Mouse (Mus musculus): ENCODE measurements around the gene Jchain.
"Not testable (repeated sequence)": the region's sequence is repeated elsewhere in the genome, so short reads cannot be mapped to it uniquely, and the experiment has no call there.

Gene Jchain

DNA sequence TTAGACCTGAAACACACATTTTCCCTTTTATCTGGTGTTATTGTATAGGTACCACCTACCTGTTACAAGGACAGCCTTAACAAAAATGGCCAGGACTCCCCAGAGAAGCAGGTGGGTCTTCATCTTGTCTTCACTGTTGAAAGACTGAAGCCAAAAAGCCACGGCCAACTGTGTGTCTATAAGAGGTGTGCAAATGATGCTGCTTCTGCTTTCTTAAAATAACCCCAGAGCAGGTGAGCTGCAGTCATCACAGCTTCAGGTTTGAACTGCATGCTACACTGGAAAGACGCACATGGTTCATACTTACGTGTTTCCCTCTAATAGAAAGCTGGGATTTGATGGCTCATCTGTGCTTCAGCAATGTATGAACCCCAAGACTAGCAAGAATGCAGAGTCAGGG lies at the start of gene Jchain:
Jchain (minus strand) TSS at position 235 of the 400 bp plus-strand sequence.
- no peak for DNase-seq

DNA sequence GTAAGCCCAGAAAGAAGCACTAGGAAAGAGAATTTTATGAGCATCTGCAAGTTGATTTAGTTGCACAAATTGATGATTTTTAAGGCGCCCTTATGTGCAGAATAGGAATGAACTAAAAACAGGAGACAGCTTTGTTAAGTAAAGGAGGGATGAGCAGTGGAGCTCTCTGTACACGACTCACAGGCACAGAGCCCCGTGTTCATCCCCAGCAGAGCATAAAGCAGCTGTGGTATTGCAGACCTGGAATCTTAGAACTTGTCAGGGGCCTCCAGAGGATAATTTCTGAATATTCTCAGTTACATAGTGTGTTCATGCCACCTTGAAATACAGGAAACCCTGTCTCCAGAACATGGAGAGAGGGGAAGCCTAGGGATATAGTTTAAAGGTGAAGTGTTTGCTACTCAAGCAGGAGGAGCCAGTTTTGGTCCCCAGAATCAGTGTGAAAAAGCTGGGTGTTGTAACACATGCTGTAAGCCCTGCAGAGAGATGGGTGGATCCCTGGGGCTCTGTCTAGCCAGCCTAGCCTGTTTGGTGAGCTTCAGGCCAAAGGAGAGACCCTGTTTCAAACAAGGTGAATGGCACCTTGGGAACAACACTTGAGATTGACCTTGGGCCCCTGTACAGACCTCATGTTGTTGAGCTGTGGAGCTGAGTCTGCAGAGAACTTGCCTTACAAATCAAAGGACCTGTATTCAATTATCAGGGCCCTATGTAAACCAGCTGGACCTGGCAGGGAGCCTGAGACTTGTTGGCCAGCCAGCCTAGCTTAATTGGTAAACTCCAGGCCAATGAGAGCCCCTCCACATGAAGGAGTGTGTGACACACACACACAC lies 48.0 kb upstream of the Jchain start:
- DNase-seq: no peak

DNA sequence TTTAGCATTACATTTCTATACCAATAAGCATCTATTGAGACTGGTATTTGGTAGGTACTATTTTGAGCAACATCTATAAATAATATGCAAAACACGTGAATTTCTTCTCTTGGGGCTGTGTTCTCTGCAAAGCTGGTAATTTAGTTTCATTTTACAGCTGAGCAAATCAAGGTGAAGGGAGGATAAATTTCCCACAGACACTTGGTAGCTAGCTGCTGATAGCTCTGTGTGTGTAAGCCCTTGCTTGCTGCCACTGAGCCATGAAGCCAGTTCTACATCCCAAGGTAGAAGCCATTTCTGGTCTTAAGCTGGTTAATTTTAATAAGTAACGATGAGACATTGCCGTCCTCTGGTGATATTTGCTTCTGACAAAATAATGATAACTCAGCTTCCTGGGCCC lies 47.1 kb upstream of the Jchain start:
- DNase-seq: no peak

DNA sequence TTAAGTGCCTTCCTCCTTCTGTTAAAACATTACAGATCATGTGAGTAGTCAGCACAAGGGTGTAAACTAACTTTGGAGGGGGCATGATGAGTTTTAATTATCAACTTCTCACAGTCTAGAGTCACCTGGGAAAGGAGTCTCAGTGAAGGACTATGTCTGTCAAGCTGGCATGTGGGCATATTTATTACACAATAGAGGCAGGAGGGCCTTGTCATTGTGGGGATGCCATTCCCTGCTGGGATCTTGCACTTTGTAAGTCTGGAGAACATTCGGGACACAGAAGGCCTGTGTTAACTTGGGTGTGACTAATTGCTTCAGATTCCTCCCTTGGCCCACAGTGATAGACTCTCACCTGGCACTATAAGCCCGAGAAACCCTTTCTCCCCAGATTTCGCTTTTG lies 41.9 kb upstream of the Jchain start:
- no peak for DNase-seq

DNA sequence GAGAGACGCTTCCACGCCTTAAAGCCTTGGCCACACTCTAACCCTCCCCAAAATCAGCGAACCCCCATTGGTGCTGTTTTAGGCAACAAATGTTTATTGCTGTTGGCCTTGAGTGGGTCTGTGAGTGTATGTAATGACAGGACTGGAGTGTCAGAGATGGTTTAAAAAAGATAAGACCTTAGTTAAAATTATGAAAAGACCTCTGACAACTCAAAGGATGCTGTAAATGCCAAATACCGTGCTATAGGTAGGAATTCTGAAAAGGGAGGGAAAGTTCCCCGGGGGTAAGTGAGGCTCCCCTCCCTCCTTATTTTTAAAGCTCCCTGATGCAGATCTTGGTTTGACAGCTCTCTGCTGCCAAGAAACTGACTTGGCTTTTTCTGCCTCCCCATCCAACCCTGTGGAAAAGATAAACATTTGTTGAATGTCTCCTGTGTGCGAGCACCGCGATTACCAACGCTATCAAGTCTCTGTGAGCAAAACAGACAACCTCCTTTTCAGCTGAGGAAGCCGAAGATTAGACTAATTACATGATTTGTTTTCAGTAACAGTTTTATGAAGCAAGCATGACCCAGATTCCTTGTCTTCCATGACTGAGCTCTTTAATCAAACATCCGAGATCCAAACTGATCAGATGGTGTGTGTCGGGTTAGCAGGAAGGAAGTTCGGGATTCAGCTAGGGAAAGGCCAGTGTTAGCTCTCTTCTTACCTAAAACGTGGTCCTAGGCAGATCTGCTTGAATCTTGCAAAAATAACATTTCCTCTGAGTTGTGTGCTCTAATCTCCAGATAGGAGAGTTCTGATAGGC lies 38.5 kb upstream of the Jchain start:
- DNase-seq: peak; percentile 42

DNA sequence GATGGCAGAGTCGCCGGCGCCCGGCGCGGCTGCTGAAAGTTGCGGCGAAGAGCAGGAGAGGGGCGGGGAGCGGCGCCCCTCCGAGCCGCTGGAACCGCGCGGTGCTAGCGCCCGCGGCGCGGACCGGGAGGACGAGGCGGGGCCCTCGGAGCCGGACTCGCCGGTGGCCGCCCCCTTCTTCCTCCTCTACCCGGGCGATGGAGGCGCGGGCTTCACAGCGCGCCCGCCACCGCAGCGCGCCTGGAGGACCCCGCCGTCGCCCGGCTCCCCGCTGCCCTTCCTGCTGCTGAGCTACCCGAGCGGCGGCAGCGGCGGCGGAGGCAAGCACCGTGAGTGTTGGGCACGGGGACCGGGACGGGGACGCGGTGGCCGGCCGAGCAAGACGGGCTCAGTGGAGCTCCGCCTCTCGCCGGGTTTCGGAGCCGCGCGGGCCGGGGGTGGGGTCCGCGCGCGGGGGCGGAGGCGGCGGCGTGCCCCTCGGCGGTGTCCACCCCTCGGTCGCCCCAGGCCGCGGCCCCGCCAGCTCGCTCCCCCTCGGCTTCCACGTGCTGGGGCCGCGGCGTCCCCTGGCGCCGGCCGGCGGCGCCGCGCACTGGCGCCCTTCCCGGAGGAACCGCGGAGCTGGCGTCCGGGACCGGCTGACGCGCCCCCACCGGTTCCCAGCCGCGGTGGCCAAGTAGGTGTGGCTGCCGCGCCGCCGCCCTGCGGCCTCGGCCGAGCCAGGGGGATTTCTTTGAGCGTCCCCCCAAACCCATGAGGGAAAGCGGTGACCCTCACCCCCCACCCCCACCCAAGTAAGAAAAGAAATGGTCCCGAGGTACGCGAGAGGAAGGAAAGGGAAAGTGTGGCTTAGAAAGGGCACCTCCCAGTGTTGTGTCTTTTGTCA lies 37.7 kb upstream of the Jchain start:
- peak; percentile 63 for DNase-seq

DNA sequence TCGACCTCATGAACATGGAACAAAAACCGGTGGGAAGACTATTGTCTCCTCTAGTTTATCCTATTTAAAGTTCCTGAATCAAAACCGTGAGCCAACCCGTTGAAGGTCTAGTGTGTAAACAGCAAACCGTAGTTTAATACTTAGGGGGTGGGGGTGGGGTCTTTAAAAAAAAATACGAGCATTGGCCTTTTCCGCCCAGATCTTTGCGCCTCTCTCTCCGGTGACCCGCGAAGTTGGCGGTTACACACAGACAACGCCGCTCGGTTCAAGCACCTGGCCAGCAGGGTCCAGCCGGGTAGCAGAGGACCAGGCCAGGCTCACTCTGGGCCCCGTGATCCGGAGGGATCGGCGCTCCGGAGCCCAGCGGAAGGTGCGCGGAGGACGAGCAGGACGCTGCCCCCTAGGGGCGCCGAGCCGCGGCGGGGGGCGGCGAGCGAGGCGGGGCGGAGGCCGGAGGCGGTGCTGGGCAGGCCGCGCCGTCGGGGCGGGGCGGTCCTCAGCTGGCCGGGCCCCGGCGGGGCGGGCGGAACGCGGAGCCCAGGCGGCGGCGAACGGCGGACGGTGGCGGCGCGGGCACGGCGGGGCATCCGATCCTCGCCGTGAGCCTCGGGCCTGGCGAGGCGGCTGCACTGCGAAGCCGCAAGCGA lies 36.9 kb upstream of the Jchain start, which contains the start of gene Rufy3:
Rufy3 (plus strand) TSS at position 540 of the 647 bp plus-strand sequence.
- peak; percentile 86 for DNase-seq

DNA sequence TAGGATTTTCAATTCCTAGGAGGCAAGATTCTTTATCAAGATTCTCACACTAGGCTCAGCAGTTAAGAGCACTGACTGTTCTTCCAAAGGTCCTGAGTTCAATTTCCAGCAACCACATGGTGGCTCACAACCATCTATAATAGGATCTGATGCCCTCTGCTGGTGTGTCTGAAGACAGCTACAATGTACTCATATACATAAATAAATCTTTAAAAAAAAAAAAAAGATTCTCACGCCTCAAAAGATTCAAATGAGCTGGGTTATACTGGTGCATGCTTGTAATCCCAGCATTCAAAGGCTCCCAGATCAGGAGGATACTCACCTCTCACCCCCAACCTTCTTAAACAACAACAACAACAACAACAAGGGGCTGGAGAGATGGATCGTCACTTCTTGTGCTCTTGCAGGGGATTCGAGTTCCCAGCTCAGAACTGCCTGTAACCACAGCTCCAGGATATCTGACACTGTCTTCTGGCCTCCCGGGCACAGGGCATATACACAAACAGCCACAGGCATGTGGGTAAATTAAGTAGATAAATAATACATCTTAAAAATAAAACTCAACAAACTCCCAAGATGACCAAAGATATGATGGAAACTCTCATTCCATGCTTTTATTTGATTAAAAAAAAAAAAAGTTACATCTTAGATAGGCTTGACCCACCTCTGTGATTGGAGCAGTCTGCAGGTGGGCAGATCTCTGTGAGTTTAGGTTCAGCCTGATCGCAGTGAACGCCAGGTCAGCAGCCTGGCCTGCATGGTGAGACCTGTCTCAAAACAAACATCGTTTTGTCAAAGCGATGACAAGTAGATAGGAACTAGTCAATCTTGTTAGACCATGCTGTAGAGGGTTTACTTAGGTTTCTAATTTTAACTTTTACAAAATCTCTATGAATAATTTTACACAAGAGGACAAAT lies 35.4 kb upstream of the Jchain start:
- no peak for DNase-seq

DNA sequence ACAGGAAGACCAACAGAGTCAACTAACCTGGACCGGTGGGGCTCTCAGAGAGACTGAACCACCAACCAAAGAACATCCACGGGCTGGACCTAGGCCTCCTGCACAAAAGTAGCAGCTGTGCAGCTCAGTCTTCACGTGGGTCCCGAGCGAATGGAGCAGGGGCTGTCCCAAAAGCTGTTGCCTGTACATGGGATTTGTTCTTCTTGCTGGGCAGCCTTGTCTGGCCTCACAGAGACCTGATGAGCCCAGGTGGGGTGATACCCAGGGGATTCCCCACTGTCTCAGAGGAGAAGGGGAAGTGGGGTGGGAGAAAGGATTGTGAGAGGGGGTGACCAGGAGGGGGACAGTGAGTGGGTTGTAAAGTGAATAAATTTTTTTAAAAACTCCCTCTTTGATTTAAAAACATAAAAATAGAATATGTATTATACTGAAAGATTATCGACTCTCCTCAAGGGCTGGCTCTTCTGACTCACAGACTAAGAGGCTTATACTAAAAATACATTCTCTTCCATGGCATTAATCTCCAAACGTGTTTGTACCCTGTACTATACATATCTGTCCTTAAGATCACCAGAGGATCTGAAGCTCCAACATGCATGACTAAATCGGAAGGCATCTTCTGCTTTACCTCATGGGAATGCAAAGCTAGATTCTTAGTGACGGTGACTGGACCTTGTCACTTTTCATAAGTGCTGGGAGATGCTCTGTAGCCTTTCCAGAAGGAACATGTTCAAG lies 33.6 kb upstream of the Jchain start:
- no peak for DNase-seq

DNA sequence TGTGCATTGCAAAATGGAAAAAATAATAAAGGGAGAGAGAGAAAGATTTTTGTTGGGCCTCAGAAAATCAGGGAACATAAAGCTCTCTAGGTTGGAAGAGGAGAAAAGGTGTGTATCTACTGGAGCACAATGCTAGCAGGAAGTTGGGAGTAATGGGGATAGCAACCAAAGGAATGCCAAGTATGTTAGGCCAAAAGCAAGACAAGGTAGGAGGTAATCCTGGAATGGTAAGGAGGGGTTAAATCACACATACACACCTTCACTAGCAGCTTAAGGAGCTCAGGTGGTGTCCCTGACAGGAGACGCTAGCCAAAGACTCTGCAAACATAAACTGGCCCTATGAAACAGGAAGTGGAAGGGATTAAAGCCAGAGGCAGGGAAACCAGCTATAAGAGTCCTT lies 31.3 kb upstream of the Jchain start:
- no peak for DNase-seq

DNA sequence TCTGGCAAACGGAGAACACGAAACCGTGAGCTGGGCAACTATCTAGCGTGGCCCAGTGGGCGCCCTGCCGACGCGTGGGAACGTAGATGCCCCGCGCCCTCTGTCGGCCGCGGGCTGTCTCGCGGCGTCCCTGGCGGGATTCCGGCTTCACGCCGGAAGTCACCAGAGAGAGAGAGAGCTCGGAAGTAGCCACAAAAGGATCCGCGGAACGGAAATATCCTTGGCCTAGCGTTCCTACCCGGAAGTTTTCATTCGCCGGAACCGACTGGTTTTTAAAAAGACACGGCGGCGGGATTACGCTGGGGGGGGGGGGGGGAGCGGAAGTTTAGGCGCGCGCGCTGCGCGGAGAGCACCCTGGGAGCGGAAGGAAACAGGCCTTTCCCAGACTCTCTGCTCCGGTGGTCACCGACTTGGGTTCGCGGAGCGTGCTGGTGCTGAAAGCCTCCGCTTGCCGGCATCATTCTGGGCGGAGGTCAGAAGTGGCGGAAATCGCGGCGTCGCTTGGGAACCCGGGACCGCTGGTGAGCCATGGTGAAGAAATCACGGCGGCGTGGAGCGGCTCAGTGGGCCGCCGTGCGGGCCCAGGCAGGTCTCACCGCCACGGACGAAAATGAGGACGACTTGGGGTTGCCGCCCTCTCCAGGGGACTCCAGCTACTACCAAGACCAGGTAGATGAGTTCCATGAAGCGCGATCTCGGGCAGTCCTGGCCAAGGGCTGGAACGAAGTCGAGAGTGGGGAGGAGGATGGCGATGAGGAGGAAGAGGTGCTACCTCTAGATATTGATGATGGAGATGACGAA lies 26.6 kb upstream of the Jchain start, which contains the start of gene Utp3:
Utp3 (plus strand) TSS at position 377 of the 801 bp plus-strand sequence.
- DNase-seq: peak; percentile 94

DNA sequence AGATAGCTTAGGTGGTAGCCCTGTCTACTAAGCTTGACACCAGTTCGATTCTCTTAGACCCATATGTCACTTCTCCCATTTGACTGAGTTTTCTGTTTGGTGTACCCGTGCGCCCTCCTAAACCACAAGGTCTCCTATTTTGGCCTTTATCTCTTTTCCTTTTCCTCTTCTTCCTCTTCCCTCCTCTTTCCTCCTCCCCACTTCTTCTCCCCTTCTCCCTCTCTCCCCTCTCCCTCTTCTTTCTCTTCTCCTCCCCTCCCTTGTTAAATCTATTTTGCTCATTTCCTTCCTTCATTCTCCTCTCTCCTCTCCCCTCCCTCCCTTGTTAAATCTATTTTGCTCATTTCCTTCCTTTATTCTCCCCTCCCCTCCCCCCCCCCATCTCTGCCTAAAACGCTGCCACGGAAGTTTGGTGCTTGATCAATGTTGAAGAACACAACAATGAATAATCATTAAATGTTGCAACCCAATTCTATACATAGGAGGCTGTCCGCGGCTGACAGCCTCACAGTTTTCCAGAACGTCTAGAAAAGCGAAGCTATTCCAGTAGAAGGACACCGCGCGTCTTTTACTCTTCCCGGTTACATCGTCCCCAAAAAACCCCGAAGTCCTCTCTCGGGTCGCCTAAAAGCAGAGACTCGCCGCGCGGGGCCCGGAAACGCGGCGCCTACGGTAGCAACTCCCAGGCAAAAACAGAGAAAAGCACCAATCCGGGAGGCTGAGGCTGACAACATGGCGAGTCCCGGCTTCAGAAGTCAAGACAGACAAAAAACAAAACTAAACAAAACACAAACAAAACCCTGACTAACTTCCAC lies 25.8 kb upstream of the Jchain start:
- no peak for DNase-seq

DNA sequence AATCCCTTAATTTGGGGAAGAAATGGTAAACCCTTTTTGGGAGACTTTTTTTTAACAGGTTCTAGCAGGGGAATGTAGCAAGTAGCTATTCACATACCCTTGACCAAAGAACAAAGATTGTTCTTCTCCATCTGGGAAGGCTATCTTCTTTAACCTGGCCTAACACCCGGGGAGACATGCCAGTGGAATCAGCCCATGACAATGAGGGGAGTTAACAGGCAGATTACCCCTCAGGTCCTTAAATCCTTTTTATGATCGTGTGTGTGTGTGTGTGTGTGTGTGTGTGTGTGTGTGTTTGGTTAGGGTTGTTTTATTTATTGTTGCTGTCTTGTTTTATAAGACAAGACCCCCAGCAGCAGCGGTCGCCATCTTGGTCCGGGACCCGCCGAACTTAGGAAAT lies 17.8 kb upstream of the Jchain start:
- DNase-seq: no peak

DNA sequence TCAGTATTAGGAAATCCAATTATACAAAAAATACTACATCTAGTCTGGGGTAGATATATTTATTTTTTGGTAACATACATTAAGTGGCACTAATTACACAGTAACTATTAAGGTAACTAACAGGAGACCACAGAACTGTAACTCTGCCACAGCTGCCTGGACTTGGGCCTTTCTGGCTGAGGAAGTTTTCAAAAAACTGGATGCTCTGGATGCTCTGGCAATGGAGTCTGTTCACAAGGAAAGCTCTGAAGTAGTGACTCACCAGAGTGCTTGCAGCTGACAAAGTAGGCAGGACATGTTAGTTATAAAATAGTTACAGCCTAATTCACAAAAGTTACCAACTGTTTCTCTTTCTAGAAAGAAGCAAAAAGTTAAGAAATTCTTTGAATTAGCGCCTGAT lies 16.7 kb upstream of the Jchain start:
- DNase-seq: not testable (repeated sequence)

DNA sequence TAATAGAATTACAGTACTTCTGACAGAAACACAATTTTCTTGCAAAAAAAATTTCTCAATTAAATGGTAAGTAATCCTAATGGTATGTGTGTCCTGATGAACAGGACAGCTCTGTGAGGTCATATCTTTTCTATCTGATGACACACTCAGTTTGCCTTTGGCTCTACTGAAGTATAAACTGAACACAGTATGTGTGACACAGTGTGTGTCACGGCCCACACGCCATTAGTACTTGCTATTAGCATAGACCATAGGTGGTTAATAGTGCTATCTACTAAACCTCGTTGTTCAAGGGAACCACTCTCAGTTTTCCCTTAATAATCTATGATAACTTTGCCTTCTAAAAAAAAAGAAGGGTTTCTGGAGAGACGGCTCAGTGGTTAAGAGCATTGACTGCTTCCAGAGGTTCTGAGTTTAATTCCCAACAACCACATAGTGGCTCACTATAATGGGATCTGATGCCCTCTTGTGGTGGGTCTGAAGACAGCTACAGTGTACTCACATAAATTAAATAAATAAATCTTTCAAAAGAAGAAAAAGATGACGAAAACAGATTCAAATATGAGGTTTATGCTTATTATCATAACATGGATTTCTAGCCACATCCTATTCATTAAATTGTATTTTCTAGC lies 15.1 kb upstream of the Jchain start:
- no peak for DNase-seq

DNA sequence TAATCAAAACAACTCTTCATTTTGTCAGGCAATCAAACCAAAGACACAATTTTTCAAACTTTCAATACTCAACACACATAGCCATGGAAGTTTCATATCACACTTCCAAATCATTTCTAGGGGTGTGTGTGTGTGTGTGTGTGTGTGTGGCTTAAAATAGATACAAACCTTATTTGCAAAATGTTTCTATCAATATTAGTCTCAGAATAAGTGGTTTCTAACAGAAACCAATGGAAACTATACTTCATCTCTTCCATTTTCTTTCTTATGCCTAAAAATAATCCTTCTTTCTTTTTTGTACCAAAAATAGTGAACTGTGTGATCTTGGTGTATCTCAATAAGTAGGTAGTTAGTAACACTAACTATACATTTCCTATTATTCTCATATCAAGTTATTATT lies 13.2 kb upstream of the Jchain start:
- no peak for DNase-seq

DNA sequence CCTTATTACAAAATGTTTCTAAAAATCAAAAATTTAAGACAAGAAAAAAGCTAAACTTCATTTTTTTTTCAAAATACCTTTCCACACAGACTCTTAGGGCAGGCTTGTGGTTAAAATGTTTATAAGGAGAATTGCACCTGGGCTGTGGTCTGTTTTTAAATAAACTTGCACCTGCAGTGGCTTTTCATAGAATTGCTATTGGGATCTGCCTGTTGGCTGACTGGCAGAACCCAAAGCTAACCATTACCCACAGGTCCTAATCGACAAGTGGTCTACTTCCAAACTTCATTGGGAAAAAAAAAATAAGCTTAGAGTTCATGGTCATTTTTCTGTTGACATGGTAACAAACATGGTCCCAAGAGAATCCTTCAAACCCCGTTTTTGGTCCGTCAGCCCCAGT lies 7.0 kb upstream of the Jchain start:
- no peak for DNase-seq

DNA sequence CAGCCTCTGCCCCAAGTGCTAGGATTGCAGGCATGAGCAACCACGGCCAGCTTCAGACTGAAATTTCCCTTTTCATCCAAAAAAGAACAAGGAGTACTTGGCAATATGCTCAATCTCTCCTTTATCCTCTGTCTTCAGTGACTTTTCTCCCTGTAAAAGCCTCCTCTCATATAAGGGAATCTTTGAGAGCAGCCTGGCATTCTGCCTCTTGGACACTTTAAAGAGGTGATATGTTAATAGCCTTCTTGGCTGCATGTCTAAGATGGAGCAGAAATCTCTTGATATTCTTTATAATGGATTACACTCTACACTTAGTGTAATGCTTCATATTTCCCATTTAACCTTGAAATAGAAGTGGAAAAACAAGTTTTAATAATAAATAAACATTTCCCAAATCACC lies 3.2 kb upstream of the Jchain start:
- no peak for DNase-seq
